Mouse (Mus musculus) neural tube, embryonic 14.5 days (tissue): ENCODE data around the gene Selenop. TPM values are rescaled to one million over a fixed set of nuclear protein-coding genes. Genes with fewer than 3 reads are reported as not detected.

Experiments used
- ATAC-seq: fragments of 200-750 bp; cut with Nextera tagmentation; 2 replicates; pipeline ENCODE4 v1.8.0; 2017; ENCODE audit warnings: low read depth, mild to moderate bottlenecking, moderate TSS enrichment, moderate library complexity
- H3K27ac ChIP-seq: fragments of 300-500 bp; sonication (generic); 2 replicates; pipeline ENCODE4 v1.5.1; 2014; ENCODE audit warnings: low read depth, mild to moderate bottlenecking, control low read depth, low read length, moderate library complexity, mixed read lengths
- H3K27me3 ChIP-seq: fragments of 300-500 bp; sonication (generic); 2 replicates; pipeline ENCODE4 v1.6.1; 2014; ENCODE audit warnings: low read length; ENCODE audit not compliant: control insufficient read depth, insufficient read depth
- H3K36me3 ChIP-seq: fragments of 300-500 bp; sonication (generic); 2 replicates; pipeline ENCODE4 v1.6.1; 2014; ENCODE audit warnings: low read length, mixed read lengths; ENCODE audit not compliant: control insufficient read depth, insufficient read depth
- H3K4me1 ChIP-seq: fragments of 300-500 bp; sonication (generic); 2 replicates; pipeline ENCODE4 v1.6.1; 2014; ENCODE audit warnings: low read length; ENCODE audit not compliant: control insufficient read depth, insufficient read depth
- H3K4me2 ChIP-seq: fragments of 300-500 bp; sonication (generic); 2 replicates; pipeline ENCODE4 v1.6.1; 2014; ENCODE audit warnings: mild to moderate bottlenecking, low read depth, low read length, control low read depth
- H3K4me3 ChIP-seq: fragments of 300-500 bp; sonication (generic); 2 replicates; pipeline ENCODE4 v1.5.1; 2014; ENCODE audit warnings: low read depth, low read length, control low read depth, mixed read lengths
- H3K9ac ChIP-seq: fragments of 300-500 bp; sonication (generic); replicated peaks from 2 replicates; pipeline ENCODE4 v1.6.1; 2014; ENCODE audit warnings: low read depth, mild to moderate bottlenecking, control low read depth, low read length, mixed read lengths
- H3K9me3 ChIP-seq: fragments of 300-500 bp; sonication (generic); 2 replicates; pipeline ENCODE4 v1.6.1; 2016; ENCODE audit warnings: low read length; ENCODE audit not compliant: control insufficient read depth
- WGBS: fragments of 180-500 bp; shearing (Covaris S2); extraction: QIAGEN DNeasy Blood & Tissue Kit; methylation state at CpG from one replicate; pipeline ENCODE4 v1.1.7; 2014; 5-methylcytosine and 5-hydroxymethylcytosine counted together
- polyA plus RNA-seq: library from polyadenylated mRNA; unstranded; fragments of >200 nt; fragmentation: Nextera tagmentation; extraction: Ambion mirVana; gene quantifications from 2 replicates; pipeline ENCODE4 v1.2.1, GENCODE M21; 2014

Selenop gene
- polyA plus RNA-seq, 1 experiment from 2014 or later = 79.6 TPM

DNA sequence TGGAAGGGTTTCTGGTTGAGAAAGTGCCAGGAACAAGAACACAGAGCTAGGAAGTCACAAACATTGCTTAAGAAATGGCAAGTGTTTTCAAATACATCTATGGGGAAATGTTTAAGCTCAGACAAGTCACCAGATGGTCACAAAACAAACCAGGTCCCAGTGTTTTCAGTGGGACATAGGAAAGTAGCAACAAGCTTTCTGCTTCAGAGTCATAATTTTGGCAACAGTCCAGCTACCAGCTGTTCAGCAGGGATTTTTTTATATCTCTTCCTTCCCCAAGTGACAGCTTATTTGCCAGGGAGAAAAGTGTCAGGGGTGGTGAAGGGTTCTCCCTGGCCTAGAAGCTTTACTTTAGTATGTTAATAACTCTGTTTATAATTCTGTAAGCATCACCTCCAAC, 44.6 kb downstream of the Selenop start:
- no peak for ATAC-seq

DNA sequence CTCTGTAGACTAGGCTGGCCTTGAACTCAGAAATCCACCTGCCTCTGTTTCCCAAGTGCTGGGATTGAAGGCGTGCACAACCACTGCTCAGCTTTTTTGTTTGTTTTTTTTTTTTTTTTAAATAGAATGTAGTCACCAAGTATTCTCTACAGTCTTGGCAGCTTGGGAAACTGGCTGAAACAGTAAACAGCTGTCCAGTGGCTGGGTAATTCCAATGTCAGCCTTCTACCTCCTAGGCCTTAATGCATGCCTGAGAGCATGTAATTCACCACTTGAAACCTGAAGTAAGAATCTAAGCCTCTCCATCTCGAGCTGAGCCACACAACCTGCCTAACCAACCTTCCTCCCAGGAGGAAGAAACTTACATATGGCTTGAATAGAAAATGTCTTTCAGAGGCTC, 48.3 kb downstream of the Selenop start:
- WGBS = 91% methylated on average over 2 of the region's 2 CpGs
- no peaks in the 10 kb centered on the region for H3K4me1 ChIP-seq
- ATAC-seq = no peak
- no peak overlapping the region for H3K27ac ChIP-seq
- no peaks in the 10 kb centered on the region for H3K9me3 ChIP-seq
- H3K4me3 ChIP-seq = no peak overlapping the region
- H3K9ac ChIP-seq = no peak overlapping the region
- no peaks in the 10 kb centered on the region for H3K36me3 ChIP-seq
- no peak overlapping the region for H3K4me2 ChIP-seq
- H3K27me3 ChIP-seq = no peaks in the 10 kb centered on the region

More for the DNA sequence above, 44.6 kb downstream of the Selenop start:
- Histone ChIP-seq H3K27me3 (no peaks in the 10 kb centered on the region), H3K9ac (no peak overlapping the region), H3K4me1 (no peaks in the 10 kb centered on the region), H3K4me3 (no peak overlapping the region), H3K4me2 (no peak overlapping the region), H3K36me3 (no peaks in the 10 kb centered on the region), H3K27ac (no peak overlapping the region), H3K9me3 (no peaks in the 10 kb centered on the region)

DNA sequence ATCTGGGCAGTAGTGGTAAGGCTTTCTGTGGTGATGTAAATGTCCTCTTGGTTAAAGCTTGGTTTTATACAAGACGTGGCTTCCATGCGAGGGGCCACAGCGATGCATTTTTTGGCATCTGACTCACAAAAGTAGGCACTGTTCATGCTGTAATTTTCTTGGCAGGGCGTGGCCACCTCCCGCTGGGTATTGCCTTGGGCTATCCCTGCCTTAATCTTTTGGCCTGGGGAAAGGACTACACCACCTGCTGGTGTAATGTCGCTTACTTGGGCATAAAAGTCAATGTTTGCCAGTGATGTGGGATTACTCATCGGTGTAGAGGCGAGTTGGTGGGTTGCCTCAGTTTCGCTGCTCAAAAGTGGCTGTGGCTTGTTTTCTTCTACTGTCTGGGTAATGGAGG, 51.6 kb downstream of the Selenop start:
- no peak for ATAC-seq
- 86% methylated on average over 9 of the region's 9 CpGs for WGBS

DNA sequence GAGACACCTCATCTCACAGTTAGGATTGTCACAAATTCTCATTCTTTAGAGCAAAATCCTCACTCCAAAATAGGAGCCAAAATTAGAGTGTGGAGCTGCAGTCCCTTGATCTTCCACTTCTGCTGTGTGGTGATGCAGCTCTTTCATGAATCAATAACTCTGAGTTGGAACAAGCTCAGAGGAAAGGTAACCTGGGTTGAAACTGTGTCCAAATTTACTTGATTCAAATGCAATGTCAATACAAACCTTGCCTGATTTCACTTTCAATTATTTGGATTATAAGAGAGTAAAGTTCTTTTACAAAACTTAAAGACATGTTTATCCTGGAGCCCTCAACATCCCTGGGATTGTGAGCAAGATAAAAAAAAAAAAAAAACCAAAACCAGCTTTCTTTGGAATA, 54.7 kb downstream of the Selenop start:
- no peaks in the 10 kb centered on the region for H3K9me3 ChIP-seq
- ATAC-seq = no peak

More for the DNA sequence above, 51.6 kb downstream of the Selenop start:
- Histone ChIP-seq H3K4me2 (no peak overlapping the region), H3K4me1 (no peaks in the 10 kb centered on the region), H3K27me3 (no peaks in the 10 kb centered on the region), H3K36me3 (no peaks in the 10 kb centered on the region), H3K9me3 (no peaks in the 10 kb centered on the region), H3K27ac (no peak overlapping the region), H3K9ac (no peak overlapping the region), H3K4me3 (no peak overlapping the region)

More for the DNA sequence above, 54.7 kb downstream of the Selenop start:
- no peaks in the 10 kb centered on the region for H3K4me1 ChIP-seq
- no peak overlapping the region for H3K9ac ChIP-seq
- H3K27me3 ChIP-seq = no peaks in the 10 kb centered on the region
- H3K36me3 ChIP-seq = no peaks in the 10 kb centered on the region
- H3K27ac ChIP-seq = no peak overlapping the region
- no peak overlapping the region for H3K4me2 ChIP-seq
- no peak overlapping the region for H3K4me3 ChIP-seq

Other genes starting within 250 kb of the Selenop start
- 0.22 TPM in 1 of 2 replicates, not detected in the other for gene Ccdc152, start 35.0 kb downstream of the Selenop start, polyA plus RNA-seq